Mouse (Mus musculus) left cerebral cortex, adult 2 months (tissue): Measurements from ENCODE around the gene Hdac7. TPM values are rescaled to one million over a fixed set of nuclear protein-coding genes. Genes with fewer than 3 reads are reported as not detected.
"Not testable (repeated sequence)": the region's sequence is repeated elsewhere in the genome, so short reads cannot be mapped to it uniquely, and the experiment has no call there.

Experiments used
- DNase-seq, 2 experiments: peaks; one replicate each; pipeline ENCODE4 v3.0.0; 2021 to 2022; ENCODE audit warnings: low spot score in 2 of 2, mixed read lengths in 1 of 2; ENCODE audit errors: extremely low spot score in 1 of 2
- H3K27ac ChIP-seq: fragments of 200-600 bp; 2 replicates; pipeline ENCODE4 v1.8.1; 2022
- H3K4me3 ChIP-seq: fragments of 200-600 bp; 2 replicates; pipeline ENCODE4 v1.8.1; 2022
- CTCF ChIP-seq: fragments of 200-600 bp; IDR thresholded peaks from 2 replicates; pipeline ENCODE4 v1.8.1; 2022; ENCODE audit warnings: antibody characterized with exemption, mild to moderate bottlenecking, moderate library complexity
- intact Hi-C: fragments of 180-260 bp; cut with DNase I; formaldehyde crosslinking; loops from one replicate; pipeline ENCODE4 v1.15.1; 2025
- total RNA-seq, 2 experiments: library from RNA; stranded (reverse); gene quantifications; 2 replicates each; pipeline ENCODE4 v1.2.3; 2021

The Hdac7 gene
- total RNA-seq, 2 experiments from 2014 or later = 38.4 to 41.6 TPM

DNA sequence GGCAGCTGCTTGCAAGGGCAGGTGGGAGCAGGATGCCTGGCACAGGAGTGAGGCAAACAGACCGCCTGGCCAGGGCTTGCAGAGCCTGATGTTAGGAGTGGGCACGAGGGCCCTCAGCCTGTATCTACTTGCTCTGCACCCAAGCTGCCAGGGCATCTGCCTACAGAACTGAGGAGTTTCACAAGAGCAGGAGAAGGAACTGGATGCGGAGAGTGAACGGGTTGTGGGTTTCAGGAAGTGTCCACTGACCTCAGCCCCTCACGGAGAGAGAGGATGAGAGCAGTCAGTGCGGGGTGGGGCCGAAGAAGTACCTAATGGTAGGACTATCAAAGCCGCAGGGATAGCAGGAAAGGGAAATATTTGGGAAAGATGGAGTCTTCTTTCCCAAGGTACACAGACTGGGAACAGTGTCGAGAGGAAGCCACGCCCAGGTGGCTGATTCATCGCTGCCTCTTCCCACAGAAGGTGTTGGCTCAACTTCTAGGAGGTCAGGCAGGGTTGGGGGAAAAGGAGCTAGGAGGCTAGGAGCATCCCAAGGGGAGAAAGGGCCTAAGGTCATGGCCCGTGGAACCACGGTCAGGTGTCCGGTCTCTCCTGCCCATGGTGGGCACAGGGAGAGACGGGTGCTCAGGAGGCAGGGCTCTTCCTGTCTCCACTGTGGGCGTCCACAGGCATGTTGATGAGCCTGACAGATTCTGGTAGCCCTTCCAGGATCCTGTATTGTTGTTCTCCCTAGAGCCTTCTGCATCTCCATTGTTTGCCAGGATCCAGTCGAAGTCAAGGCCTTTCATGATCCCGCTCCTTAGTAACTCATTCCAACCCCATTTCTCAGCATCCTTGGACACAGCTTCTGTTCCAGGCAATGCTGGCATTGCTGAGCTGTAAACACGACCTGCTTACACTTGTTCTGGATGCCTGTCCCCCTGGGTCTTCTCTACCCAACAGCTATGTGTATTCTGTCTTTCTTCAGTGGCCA, 27.0 kb upstream of the Hdac7 start:
- no peak for TF ChIP-seq CTCF
- intact Hi-C loops = no loop called here
- Histone ChIP-seq H3K4me3 (no peak overlapping the region), H3K27ac (no peak overlapping the region)
- no peak for DNase-seq

DNA sequence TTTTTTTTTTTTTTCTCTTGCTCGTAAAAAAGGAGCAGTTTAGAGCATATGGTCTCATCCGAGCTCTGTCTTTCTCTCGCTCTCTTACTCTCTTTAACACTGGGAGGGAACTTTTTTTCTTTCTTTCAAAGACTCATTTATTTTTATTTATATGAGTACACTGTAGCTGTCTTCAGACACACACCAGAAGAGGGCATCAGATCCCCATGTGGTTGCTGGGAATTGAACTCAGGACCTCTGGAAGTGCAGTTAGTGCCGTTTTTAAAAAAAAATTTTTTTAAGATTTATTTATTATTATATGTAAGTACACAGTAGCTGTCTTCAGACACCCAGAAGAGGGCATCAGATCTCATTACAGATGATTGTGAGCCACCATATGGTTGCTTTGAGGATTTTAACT, 25.8 kb upstream of the Hdac7 start:
- TF ChIP-seq CTCF = peak; percentile 17
- intact Hi-C loops, DNase-seq, H3K4me3 ChIP-seq, H3K27ac ChIP-seq: not testable (repeated sequence)

DNA sequence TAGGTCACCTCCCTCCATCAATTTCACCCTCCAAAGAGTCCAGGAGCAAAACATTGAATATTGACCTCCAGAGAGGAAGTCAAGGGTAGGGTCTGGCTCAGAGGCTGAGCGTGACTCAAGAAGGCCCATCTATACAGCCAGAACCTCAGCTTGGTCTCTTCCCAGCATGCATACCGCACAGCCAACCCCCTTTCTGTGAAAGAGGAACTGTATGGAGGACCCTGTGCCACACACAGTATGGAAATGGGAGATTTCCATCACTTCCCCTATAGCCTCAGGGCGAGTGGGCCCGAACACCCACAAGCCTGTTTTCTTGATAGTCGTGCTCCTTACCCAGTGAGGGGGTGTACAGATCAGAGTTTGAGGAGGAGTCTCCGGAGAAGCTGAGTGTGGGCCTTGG, 24.7 kb upstream of the Hdac7 start:
- Histone ChIP-seq H3K4me3 (no peak overlapping the region), H3K27ac (no peak overlapping the region)
- TF ChIP-seq CTCF = no peak
- intact Hi-C loops = no loop called here
- DNase-seq = no peak

DNA sequence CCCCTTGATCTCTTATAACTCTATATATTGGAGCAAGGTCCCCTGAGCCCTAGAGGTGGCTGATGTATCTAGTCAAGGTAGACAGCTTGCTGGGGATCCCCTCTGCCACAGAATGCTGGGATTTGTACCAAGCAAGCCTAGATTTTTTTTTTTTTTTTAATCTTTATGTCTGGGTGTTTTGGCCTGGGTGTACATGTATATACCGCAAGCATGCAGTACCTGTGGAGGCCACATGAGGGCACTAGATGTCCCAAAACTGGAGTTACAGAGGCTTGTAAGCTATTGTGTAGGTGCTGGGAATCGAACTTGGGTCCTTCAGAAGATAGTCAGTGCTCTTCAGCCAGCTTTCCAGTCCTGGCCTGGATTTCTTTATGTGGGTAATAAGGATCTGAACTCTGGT, 21.7 kb upstream of the Hdac7 start:
- no peak overlapping the region for H3K27ac ChIP-seq
- no peak for DNase-seq
- H3K4me3 ChIP-seq = no peak overlapping the region
- intact Hi-C loops = no loop called here
- TF ChIP-seq CTCF = no peak; the same call in 1 of the 2 replicates

DNA sequence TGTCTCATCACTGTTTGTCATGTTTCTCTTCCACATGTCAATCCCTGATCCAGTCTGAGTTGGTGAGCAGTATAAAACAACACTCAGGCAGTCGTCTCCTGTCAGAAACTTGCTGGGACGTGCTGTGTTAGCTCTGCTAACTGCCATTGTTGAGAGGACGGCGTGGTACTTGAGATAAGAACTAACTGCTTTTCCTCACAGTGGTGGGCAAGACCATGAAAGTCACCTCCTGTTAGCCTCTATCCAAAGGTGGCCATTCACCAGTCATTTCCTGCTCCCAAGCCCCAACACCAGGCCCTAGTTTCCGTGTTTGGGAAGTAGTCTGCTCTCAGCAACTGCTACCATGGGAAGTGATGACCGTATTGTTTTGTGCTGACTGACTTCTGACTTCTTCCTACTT, 20.9 kb upstream of the Hdac7 start:
- no peak overlapping the region for H3K4me3 ChIP-seq
- H3K27ac ChIP-seq = no peak overlapping the region
- DNase-seq = no peak
- intact Hi-C loops = no loop called here
- no peak for TF ChIP-seq CTCF

DNA sequence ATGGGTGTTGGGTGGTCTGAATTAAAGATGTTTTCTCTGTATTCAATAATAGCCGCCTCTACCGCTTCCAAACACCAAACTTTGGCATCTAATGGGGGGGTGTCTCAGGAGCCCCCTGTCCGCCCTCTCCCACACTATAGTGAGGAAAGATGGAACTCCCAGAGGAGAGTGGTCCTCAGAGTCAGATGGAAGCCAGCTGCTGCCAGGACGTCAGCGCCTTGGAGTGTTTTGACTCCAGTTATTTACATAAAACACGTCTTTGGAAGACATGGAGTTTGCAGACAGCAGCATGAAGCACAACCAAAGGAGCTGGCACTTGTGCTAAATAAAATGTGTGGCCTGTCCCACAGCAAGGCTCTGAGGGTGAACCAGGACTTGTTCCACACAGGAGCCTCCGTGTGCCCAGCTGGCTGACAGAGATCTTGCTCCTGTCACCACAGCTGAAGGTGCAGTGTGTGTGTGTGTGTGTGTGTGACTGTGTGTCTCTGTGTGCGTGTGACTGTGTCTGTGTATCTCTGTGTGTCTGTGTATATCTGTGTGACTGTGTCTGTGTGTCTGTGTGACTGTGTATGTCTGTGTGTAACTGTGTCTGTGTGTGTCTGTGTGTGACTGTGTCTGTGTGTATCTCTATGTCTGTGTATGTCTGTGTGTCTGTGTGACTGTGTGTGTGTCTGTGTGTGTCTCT, 20.2 kb upstream of the Hdac7 start:
- no peak for TF ChIP-seq CTCF
- no peak for DNase-seq
- H3K27ac ChIP-seq = peak overlapping the region; percentile 67; the same call in 1 of the 2 replicates
- intact Hi-C loops = no loop called here
- H3K4me3 ChIP-seq = no peak overlapping the region

DNA sequence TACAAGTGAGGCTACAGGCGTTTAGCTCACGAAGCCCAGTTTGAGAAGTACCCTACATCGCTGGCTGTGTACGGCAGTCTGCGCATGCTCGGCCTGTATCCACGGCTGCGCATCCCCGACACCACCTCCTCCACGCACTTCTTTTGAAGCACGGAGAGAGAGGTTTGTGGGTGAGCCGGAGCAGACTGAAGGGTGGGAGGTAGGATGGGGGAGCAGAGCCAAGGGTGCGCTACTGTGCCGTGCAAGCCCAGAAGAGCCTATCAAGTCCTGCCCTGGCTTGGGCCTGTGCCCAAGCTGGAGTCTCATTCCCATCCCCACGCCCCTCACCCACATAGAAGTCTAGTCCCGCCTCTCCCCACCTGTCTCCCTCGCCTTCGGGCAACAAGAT, 19.2 kb upstream of the Hdac7 start:
- Histone ChIP-seq H3K27ac (peak overlapping the region; percentile 83), H3K4me3 (no peak overlapping the region)
- intact Hi-C loops = no loop called here

DNA sequence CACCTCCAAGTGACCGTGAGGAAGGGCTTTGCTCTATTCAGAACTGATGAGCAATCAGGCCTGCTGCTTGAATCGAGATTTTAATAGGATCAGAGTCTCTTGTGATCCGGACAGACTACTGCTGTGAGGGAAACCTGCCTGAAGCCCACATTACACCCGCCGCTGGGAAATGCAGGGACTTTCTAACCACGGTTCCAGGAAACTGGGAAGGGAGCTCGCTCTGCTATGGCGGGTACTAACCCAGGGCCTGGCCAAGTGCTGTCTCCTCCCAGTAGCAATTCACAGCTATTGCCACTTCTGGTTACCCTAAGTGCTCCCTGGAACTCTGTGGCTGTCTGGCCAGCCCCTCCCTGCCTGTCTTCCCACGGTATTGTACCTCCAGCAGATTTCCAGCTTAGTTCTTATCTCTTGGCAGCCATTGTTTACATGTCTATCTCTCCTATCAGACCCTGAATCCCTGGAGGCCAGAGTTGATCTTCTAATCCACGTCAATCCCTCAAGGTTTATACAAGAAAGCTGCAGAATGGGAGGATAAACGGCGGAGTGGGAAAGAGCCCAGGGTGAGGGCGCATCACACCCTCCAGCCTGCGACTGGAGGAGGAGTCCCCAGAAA, 18.7 kb upstream of the Hdac7 start:
- no peak for TF ChIP-seq CTCF
- peak overlapping the region; percentile 83 for H3K27ac ChIP-seq
- intact Hi-C loops = no loop called here
- no peak overlapping the region for H3K4me3 ChIP-seq
- no peak for DNase-seq

More for the DNA sequence above, 19.2 kb upstream of the Hdac7 start:
- TF ChIP-seq CTCF = no peak
- DNase-seq = peak; percentile 62 to 73

DNA sequence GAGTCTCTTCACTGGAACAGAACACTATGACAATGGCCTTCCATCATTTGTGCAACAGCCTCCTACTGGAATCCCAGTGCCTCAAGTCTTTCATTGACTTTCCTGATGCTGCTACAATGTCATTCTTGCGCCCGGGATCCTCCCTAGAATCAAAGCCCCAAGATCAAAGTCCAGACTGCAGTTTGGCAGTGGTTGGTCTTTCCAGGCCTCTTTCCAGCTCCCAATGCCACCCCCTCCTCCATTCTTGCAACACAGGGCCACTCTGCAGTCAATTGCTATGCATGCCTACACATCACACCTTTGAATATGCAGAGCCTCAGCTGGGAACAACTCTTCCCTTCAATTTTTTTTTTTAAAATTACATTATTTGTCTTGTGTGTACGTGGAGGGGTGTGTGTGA, 16.1 kb upstream of the Hdac7 start:
- DNase-seq = no peak
- H3K27ac ChIP-seq = no peak overlapping the region
- no peak for TF ChIP-seq CTCF
- no peak overlapping the region for H3K4me3 ChIP-seq
- intact Hi-C loops = no loop called here

DNA sequence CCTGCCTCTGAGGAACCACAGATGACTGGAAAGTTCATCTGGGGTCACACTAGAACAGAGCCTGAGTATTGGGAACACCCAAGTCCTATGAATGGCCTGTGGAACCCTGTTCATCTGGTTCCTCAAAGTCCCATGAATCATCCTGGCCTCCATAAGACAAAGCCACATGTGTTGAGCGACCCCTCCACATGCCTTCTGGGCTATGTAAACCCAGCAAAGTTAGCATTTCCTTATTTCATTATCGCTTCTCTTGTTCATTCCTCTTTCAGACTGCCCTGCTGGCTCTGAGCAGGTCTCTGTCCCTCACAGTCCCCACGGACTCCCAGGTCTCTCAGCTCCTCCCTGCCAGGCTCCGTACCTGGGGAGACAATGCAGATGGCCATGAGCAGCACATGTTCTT, 14.1 kb upstream of the Hdac7 start:
- no peak for DNase-seq
- no peak for TF ChIP-seq CTCF
- intact Hi-C loops = loop anchor here (10.0 kb wide), 1 partner anchor 306 kb away; the partner anchor contains the start of genes Asb8 and Ccdc184
- H3K4me3 ChIP-seq = no peak overlapping the region
- H3K27ac ChIP-seq = no peak overlapping the region

DNA sequence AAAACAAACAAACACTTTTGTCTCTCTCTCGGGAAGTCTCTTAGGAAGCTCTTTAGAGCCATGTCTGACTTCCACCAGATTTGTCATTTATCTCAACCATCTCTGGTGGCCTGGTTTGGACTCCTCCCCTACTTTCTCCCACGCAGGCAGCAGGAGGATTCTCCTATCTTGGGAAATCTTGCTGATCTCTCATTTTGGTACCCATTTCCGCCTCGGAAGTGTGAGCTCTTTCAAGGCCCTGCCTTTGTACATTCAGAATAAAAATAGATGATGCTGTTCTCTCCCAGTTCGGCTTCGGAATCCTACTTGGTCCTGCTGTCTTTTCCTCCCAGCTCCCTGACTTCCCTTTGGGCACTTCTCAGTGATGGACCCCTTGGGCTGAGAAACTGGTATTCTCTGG, 10.2 kb upstream of the Hdac7 start:
- TF ChIP-seq CTCF = no peak

DNA sequence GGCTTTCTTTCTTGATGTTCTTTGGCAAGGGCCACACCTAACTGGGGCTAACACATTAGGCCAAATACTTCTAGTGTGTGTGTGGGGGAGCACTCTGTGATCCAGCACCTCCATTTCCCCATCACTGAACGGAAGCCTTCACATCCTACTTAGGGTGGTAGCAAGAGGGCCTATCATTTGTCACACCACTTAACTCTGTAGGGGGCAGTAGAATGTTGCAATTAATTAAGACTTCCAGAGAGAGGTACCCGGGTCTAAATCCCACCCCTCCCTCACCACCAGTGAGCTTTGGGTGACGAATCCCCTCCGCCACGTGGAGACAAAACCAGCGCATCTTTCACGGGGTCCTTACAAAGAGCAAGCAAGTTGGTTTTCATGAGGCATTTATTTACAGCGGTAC, 9.8 kb upstream of the Hdac7 start:
- DNase-seq = no peak
- H3K4me3 ChIP-seq = no peak overlapping the region
- no peak overlapping the region for H3K27ac ChIP-seq
- TF ChIP-seq CTCF = peak; percentile 12
- intact Hi-C loops = loop anchor here (10.0 kb wide), 1 partner anchor 311 kb away; the partner anchor contains the start of genes Asb8 and Ccdc184

More for the DNA sequence above, 10.2 kb upstream of the Hdac7 start:
- H3K4me3 ChIP-seq = no peak overlapping the region
- intact Hi-C loops = loop anchor here (10.0 kb wide), 1 partner anchor 310 kb away; the partner anchor contains the start of genes Asb8 and Ccdc184
- no peak for DNase-seq
- peak overlapping the region; percentile 69; the same call in 1 of the 2 replicates for H3K27ac ChIP-seq
